18 mouse cellular contexts compared by ENCODE assay signal in genomic region chr3:68936709-68937108, GRCm38 (mm10).
DNase-seq lines count a peak whose midpoint lies in the region; ATAC-seq and TF ChIP-seq lines count a peak whose summit lies in the region.
"Had no signal": no experiment of that assay in that cellular context is flagged by ENCODE, and none has a peak within 500 bp of the region (broad histone marks: within the 10 kb centered on the region; RNA-seq: fewer than 3 reads in every experiment).

No protein-coding gene starts in this region.

- TF ChIP-seq POLR2A in CH12.LX (IDR thresholded peaks at IDR 0.05; ENCODE audit: low read depth, low read length), result no peak

- peak overlapping the region; percentile 56; the same call in 1 of the 2 replicates for H3K27ac ChIP-seq in CH12.LX (ENCODE audit: insufficient read depth, low read depth)
- no peak overlapping the region for H3K27ac ChIP-seq in midbrain, embryonic 13.5 days

- ATAC-seq in midbrain, embryonic 13.5 days, result no peak
- ATAC-seq: activated CD4-positive, CD25-positive, alpha-beta regulatory T cell, adult 4 months; CD4-positive, CD25-positive, alpha-beta regulatory T cell, adult 4 months; Patski had no signal

- TF ChIP-seq RAD21 in CH12.LX (IDR thresholded peaks at IDR 0.05; ENCODE audit: low read depth, low read length), result no peak

- DNase-seq in CH12.LX (ENCODE audit: extremely low read depth), result no peak
- DNase-seq: adrenal gland, adult 2 months; adrenal gland, adult 8-10 months; adrenal gland, postnatal 10 days; adrenal gland, postnatal 14 days; adrenal gland, postnatal 25 days; adrenal gland, postnatal 36 days; B cell, adult 2 months; cerebellum, adult 11 months; cerebellum, adult 11-12 months; cerebellum, adult 18-20 months; cerebellum, adult 2 months; cerebellum, adult 8-10 months had no signal

- no peaks in the 10 kb centered on the region for H3K27me3 ChIP-seq in CH12.LX (replicated peaks)
- no peaks in the 10 kb centered on the region for H3K27me3 ChIP-seq in midbrain, embryonic 13.5 days
- H3K27me3 ChIP-seq: Patski had no signal

- H3K9ac ChIP-seq in CH12.LX (ENCODE audit: insufficient read depth, low read depth), result no peak overlapping the region
- no peak overlapping the region for H3K9ac ChIP-seq in midbrain, embryonic 13.5 days (replicated peaks)

- peaks cover 8 to 34% of the 10 kb centered on the region in 2 experiments for H3K36me3 ChIP-seq in CH12.LX (replicated peaks in 1 of 2; ENCODE audit: control insufficient read depth in 1 of 2, insufficient read depth in 1 of 2, low read length in 1 of 2)
- H3K36me3 ChIP-seq in midbrain, embryonic 13.5 days, result peaks cover 15% of the 10 kb centered on the region

- 95% methylated on average over 3 of the region's 3 CpGs for WGBS in midbrain, embryonic 13.5 days

- no peak overlapping the region for H3K4me2 ChIP-seq in CH12.LX (ENCODE audit: insufficient read depth, low read depth, poor library complexity, severe bottlenecking)
- no peak overlapping the region for H3K4me2 ChIP-seq in midbrain, embryonic 13.5 days (replicated peaks)

- H3K4me1 ChIP-seq in CH12.LX (ENCODE audit: control insufficient read depth in 1 of 2, insufficient read depth in 2 of 2), result peaks cover 17 to 37% of the 10 kb centered on the region in 2 experiments; a peak in 3 of 4 replicates
- H3K4me1 ChIP-seq in midbrain, embryonic 13.5 days (replicated peaks), result no peaks in the 10 kb centered on the region

- no peak for TF ChIP-seq CTCF in CH12.LX (conservative IDR thresholded peaks at IDR 0.05 in 1 of 2, IDR thresholded peaks at IDR 0.05 in 1 of 2; ENCODE audit: low read depth in 2 of 2, low read length in 2 of 2)

- 0 out of 2 replicates have a peak, but pooled peaks have one; percentile 36 for TF ChIP-seq EP300 in CH12.LX (IDR thresholded peaks at IDR 0.05; ENCODE audit: low read length)

- H3K4me3 ChIP-seq in CH12.LX (replicated peaks in 1 of 3; ENCODE audit: low read depth in 2 of 3, low read length in 2 of 3, poor library complexity in 1 of 3), result no peak overlapping the region
- H3K4me3 ChIP-seq in midbrain, embryonic 13.5 days (replicated peaks), result no peak overlapping the region

- H3K79me2 ChIP-seq in CH12.LX (replicated peaks; ENCODE audit: control insufficient read depth, extremely low read depth, insufficient read depth, poor library complexity, severe bottlenecking), result no peaks in the 10 kb centered on the region

- in situ Hi-C loops in CH12.LX (cut with MboI; ENCODE audit: low pct_ligation_motif_present, low pct_unique_long_range_greater_than_20kb, low sequenced_read_pairs), result no loop called here

- dilution Hi-C loops in CH12.LX (cut with MboI; ENCODE audit: extremely low pct_ligation_motif_present, extremely low pct_unique_long_range_greater_than_20kb, low sequenced_read_pairs), result no loop called here

- peaks cover 2% of the 10 kb centered on the region for H3K9me3 ChIP-seq in CH12.LX (replicated peaks; ENCODE audit: low read length)
- H3K9me3 ChIP-seq in midbrain, embryonic 13.5 days, result no peaks in the 10 kb centered on the region
- H3K9me3 ChIP-seq: G1E had no signal

TF ChIP-seq in CH12.LX, 34 proteins besides CTCF, POLR2A, EP300 and RAD21:
- TF ChIP-seq ZC3H11A (IDR thresholded peaks at IDR 0.05; ENCODE audit: low read depth, low read length), result no peak
- TF ChIP-seq CHD1 (IDR thresholded peaks at IDR 0.05; ENCODE audit: low read depth, low read length), result peak; percentile 93; the same call in 1 of the 2 replicates
- TF ChIP-seq BHLHE40 (IDR thresholded peaks at IDR 0.05; ENCODE audit: low read depth, low read length), result no peak
- peak; percentile 51 for TF ChIP-seq IRF4 (IDR thresholded peaks at IDR 0.05; ENCODE audit: low read depth, low read length)
TF ChIP-seq in CH12.LX: peak in this region for 2.
